Mouse (Mus musculus) erythroblast, embryonic 14.5 days (primary cell): Measurements from ENCODE around the gene Ncaph2.

Experiments
- GATA1 ChIP-seq: IDR thresholded peaks from 2 replicates; pipeline ENCODE4 v1.6.1; 2012; ENCODE audit warnings: low read length, inconsistent platforms, mixed read lengths
- TAL1 ChIP-seq: IDR thresholded peaks from 3 replicates; pipeline ENCODE4 v1.6.1; 2012; ENCODE audit warnings: low read length, inconsistent platforms, mixed read lengths

GRCm38 (mm10) chr15:89399716-89400115, 44.2 kb downstream of the Ncaph2 start:
- TF ChIP-seq TAL1 (no peak), GATA1 (no peak)
